Mouse (Mus musculus) T-cell, adult 2 months (primary cell): Measurements from ENCODE around the gene Gm20815.
"Not testable (repeated sequence)": the region's sequence is repeated elsewhere in the genome, so short reads cannot be mapped to it uniquely, and the experiment has no call there.

ENCODE experiments used
- DNase-seq: peaks from one replicate; pipeline ENCODE4 v3.0.0; 2022; ENCODE audit warnings: low spot score

The Gm20815 gene

DNA sequence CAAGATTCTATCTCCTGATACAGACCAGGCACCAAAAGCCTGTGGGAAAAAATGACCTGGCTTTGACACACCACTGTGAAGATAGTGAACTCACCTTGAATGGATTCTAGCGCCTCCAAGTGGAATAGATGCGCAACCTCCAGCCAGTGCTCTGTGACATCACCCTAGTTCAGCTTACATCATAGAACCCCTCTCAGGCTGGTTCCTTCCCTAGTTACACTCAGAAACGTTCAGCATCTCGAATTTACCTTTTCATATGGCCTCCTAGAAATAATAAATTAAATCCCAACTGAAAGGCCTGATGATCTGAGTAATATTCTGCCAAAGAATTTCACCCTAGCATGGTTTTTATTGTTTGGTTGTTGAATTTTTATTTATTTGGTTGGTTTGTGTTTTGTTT is at the start of gene Gm20815:
Gm20815 (minus strand) TSS at position 101 of the 400 bp plus-strand sequence.
- DNase-seq = not testable (repeated sequence)
